Mouse (Mus musculus) bone marrow macrophage, adult 2 months (primary cell): Measurements from ENCODE around the gene 1110008P14Rik.

Experiments used
- CTCF ChIP-seq: IDR thresholded peaks from 2 replicates; pipeline ENCODE4 v1.5.1; 2012; ENCODE audit warnings: low read depth, mild to moderate bottlenecking, low read length, moderate library complexity
- POLR2A ChIP-seq: IDR thresholded peaks from 2 replicates; pipeline ENCODE4 v1.6.1; 2012; ENCODE audit warnings: mild to moderate bottlenecking, low read depth, low read length, borderline replicate concordance

DNA sequence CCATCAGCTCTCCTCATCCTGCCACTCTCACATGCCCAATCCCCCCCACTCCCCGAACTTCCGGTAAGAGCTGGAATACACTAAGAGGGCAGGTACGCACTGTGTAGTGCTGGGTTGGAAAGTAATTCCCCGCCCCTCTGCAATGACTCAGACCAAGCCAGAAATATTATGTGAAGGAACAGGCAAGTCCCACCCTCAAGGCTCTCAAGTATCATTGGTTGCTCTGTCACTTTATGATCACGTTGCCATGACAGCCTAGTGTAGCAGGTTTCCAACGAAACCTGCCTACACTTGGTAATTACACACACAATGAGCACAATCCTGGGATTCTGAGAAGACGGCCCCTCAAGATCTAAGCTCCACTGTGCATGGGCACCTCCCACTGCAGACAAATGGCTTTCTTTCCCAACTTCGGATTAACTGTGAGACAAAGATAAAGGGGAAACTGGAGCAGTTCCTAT, 46.6 kb upstream of the 1110008P14Rik start:
- TF ChIP-seq POLR2A (no peak), CTCF (no peak)
